Mouse (Mus musculus) kidney, adult 2 months (tissue): ENCODE measurements around the gene Nfia. TPM values are rescaled to one million over a fixed set of nuclear protein-coding genes. Genes with fewer than 3 reads are reported as not detected.

ENCODE experiments used
- DNase-seq: peaks from one replicate; pipeline ENCODE4 v3.0.0; 2021
- H3K27ac ChIP-seq: fragments of 200-500 bp; 2 replicates; pipeline ENCODE4 v1.5.1; 2012; ENCODE audit warnings: low read depth, low read length, control low read depth, inconsistent platforms; ENCODE audit not compliant: insufficient read depth
- H3K27me3 ChIP-seq: fragments of 200-500 bp; replicated peaks from 2 replicates; pipeline ENCODE4 v1.6.1; 2012; ENCODE audit warnings: mild to moderate bottlenecking, moderate library complexity, low read length, inconsistent platforms; ENCODE audit not compliant: control insufficient read depth, insufficient read depth
- H3K36me3 ChIP-seq: fragments of 200-500 bp; 2 replicates; pipeline ENCODE4 v1.6.1; 2012; ENCODE audit warnings: mild to moderate bottlenecking, moderate library complexity, low read length, inconsistent platforms; ENCODE audit not compliant: control insufficient read depth, insufficient read depth
- H3K4me1 ChIP-seq: fragments of 200-500 bp; 2 replicates; pipeline ENCODE4 v1.6.1; 2011; ENCODE audit warnings: low read length; ENCODE audit not compliant: control insufficient read depth, insufficient read depth
- H3K4me3 ChIP-seq: fragments of 200-500 bp; 2 replicates; pipeline ENCODE4 v1.5.1; 2011; ENCODE audit warnings: mild to moderate bottlenecking, low read depth, low read length, control low read depth; ENCODE audit not compliant: insufficient read depth
- CTCF ChIP-seq: fragments of 200-500 bp; conservative IDR thresholded peaks from 2 replicates; pipeline ENCODE4 v1.5.1; 2011; ENCODE audit warnings: low read depth, mild to moderate bottlenecking, control low read depth, low read length, moderate library complexity, mixed read lengths; ENCODE audit not compliant: insufficient read depth, insufficient read length
- POLR2A ChIP-seq: fragments of 200-500 bp; IDR thresholded peaks from one replicate; pipeline ENCODE4 v1.6.1; 2011; ENCODE audit warnings: low read depth, low read length, control low read depth
- WGBS: fragments of 180-500 bp; shearing (Covaris S2); methylation state at CpG from one replicate; pipeline ENCODE4 v1.1.7; 2018; 5-methylcytosine and 5-hydroxymethylcytosine counted together
- polyA plus RNA-seq: library from polyadenylated mRNA; depleted of rRNA; stranded (reverse); fragments of >200 nt; gene quantifications from 2 replicates; pipeline ENCODE4 v1.2.3, GENCODE M21; 2012

The Nfia gene
- polyA plus RNA-seq, 1 experiment: 46.5 TPM

DNA sequence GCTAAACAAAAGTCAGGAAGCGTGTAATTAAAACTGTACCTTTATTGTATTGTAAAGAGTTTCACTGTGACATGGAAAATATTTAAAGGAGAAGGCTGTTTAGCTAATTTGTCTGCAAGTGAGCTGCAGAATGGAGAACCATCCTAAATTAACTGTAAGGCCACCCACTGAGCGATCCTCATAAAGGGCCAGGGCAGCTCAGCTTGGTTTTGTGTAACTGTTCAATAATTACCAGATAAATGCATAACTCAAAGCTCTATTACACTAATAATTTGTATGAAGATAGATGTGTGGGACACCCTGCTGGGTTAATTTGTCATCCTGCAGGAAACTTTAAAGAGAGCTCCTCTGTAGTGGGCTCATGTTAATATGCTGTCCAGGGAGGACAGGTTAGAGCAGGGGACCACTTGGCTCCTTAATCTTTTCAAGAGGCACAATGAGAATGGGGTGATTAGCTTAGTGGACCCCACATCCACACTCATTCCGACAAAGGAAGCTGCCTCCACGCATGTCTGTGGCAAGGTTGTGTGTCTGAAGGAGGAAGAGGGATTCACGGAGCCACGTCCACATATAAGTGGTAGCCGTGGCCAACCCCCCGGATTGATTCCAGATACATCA lies 277.6 kb downstream of the Nfia start:
- no peak for DNase-seq
- H3K4me1 ChIP-seq: no peaks in the 10 kb centered on the region
- H3K4me3 ChIP-seq: no peak overlapping the region
- H3K27me3 ChIP-seq: no peaks in the 10 kb centered on the region
- TF ChIP-seq CTCF: no peak
- TF ChIP-seq POLR2A: no peak
- H3K27ac ChIP-seq: no peak overlapping the region
- WGBS: 82% methylated on average over 8 of the region's 8 CpGs
- no peaks in the 10 kb centered on the region; the same call in 1 of the 2 replicates for H3K36me3 ChIP-seq

DNA sequence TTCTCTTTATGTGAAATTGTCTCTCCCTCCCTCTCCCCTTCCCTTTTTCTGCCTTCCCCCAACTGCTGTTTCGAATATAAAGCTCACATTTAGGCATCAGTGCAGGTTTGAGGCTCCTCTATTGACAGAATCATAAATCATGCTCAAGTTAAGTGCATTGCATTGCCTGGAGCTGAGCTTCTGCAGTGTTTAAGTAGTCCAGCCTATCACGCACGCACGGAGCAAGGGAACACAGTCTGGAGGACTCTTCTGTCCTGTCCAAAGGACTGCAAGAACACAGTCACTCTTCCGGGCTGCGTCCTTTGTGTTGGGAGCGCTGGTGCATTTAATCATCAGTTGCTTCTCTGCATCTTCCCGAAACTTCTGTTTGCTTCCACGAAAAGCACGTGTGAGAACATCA lies 278.2 kb downstream of the Nfia start:
- Histone ChIP-seq H3K27me3 (no peaks in the 10 kb centered on the region), H3K4me3 (no peak overlapping the region), H3K27ac (no peak overlapping the region), H3K36me3 (no peaks in the 10 kb centered on the region; the same call in 1 of the 2 replicates), H3K4me1 (no peaks in the 10 kb centered on the region)
- TF ChIP-seq POLR2A (no peak), CTCF (no peak)
- no peak for DNase-seq
- 76% methylated on average over 10 of the region's 10 CpGs for WGBS

DNA sequence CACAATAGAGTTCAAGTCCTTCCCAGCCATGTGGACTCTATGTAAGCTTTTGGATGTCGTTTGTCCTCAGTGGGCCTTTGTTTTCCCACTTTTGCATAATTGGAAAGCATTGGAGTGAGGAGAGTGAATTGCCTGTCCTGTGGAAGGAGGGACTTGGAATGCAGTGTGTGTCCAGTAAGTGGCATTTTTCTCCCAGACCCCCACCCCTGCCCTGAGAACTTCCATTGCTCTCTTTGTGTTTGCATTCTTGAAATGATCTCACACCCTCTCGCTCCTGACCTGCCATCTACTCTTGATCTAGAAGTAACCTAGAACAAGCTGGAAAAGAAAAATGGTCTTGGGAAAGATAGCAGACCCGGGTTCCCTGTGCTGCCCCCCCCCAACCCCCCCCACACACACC lies 278.8 kb downstream of the Nfia start:
- H3K4me3 ChIP-seq: no peak overlapping the region
- H3K27me3 ChIP-seq: no peaks in the 10 kb centered on the region
- H3K4me1 ChIP-seq: no peaks in the 10 kb centered on the region
- H3K36me3 ChIP-seq: no peaks in the 10 kb centered on the region; the same call in 1 of the 2 replicates
- 73% methylated on average over 3 of the region's 3 CpGs for WGBS
- DNase-seq: no peak
- H3K27ac ChIP-seq: no peak overlapping the region
- TF ChIP-seq CTCF (no peak), POLR2A (no peak)

DNA sequence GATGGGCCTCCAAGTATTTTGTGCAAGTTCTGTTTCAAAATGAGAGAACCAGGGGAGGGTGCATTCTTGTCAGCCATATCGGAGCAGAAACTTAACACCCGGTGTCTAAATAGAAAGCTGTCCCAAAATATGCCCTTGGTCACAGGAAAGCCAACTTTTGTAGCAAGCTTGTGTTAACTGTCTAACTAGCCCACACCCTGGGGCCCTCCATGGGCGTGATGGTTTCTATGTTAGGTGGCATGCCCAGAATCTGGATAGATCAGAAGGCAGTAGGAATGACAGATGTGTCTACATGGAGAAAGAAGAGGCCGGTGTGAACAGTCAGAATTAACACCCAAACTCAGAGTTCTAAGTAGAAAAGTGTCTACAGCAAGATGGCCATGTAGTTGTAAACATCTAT lies 282.5 kb downstream of the Nfia start:
- Histone ChIP-seq H3K36me3 (no peaks in the 10 kb centered on the region), H3K4me3 (no peak overlapping the region), H3K27me3 (no peaks in the 10 kb centered on the region), H3K27ac (no peak overlapping the region), H3K4me1 (no peaks in the 10 kb centered on the region)
- DNase-seq: no peak
- TF ChIP-seq POLR2A: no peak
- TF ChIP-seq CTCF: no peak
- 83% methylated on average over 4 of the region's 4 CpGs for WGBS

DNA sequence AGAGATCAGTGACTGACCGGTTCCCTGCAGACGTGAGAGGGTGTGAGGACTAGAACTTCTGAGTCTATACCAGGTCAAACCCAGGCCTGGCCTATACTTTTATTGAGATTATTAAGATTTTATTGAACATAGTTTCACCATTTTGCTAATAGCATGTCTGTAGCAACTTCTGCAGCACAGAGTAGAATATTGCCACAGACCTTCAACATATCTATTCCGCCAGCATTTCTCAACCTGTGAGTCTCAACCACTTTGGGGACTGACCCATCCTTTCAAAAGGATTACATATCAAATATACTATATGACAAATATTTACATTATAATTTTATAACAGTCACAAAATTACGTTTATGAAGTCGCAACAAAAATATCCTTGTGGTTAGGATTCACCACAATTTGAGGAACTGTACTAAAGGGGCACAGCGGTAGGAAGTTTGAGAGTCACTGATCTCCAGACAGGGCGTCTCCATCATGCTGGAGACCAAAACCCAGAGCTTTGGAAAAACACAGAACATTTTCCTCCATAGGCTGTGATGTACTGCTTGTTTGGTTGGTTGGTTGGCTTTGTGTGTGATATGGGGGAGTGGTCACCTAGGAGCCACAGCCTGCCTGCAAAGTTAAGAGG lies 284.0 kb downstream of the Nfia start:
- Histone ChIP-seq H3K4me1 (no peaks in the 10 kb centered on the region), H3K36me3 (no peaks in the 10 kb centered on the region), H3K27me3 (no peaks in the 10 kb centered on the region), H3K27ac (no peak overlapping the region), H3K4me3 (no peak overlapping the region)
- DNase-seq: no peak
- WGBS: 92% methylated on average over 7 of the region's 7 CpGs
- no peak for TF ChIP-seq POLR2A
- no peak for TF ChIP-seq CTCF

DNA sequence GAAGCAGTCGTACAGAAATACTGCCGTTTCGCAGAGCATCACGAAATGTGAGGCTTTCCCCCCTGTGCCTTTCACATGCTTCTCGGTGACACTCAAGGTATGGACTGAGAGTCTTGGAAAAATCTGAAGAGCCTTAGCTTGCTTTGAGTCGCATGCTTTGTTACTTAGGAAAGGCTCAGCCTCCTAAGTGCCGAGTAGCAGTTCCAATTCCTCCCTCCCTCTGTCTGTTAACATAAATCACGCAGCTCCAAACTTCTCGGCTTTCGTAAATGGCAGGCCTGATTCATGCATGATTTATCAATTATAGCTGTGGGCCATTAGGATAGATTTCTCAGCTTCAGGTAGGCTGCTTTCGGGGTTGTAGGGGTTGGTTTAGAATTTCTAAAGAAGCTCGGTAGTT lies 284.7 kb downstream of the Nfia start:
- no peaks in the 10 kb centered on the region for H3K36me3 ChIP-seq
- DNase-seq: no peak
- no peak overlapping the region for H3K27ac ChIP-seq
- H3K27me3 ChIP-seq: no peaks in the 10 kb centered on the region
- WGBS: 61% methylated on average over 12 of the region's 12 CpGs
- no peak for TF ChIP-seq POLR2A
- H3K4me1 ChIP-seq: no peaks in the 10 kb centered on the region
- no peak overlapping the region for H3K4me3 ChIP-seq

DNA sequence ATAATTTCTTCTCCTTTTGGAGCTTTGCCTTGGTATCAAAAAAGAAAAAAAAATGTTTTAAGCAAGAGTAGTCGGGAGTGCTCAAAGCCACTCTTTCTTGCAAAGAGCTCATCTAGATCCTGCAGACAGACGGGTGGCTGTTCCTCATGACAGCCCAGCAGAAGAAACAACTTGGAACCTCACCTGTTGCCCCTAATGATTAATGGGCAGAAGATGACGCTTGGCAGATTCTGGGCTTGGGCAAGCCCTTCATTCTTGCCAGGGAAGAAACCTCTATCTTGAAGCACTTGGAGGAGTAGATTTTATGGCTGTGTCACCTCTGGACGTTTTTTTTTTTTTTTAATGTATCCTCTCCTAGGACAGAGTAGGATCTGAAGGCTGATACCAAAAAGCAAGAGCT lies 285.2 kb downstream of the Nfia start:
- WGBS: 33% methylated on average over 4 of the region's 4 CpGs
- Histone ChIP-seq H3K36me3 (no peaks in the 10 kb centered on the region), H3K27ac (no peak overlapping the region), H3K4me1 (no peaks in the 10 kb centered on the region), H3K4me3 (no peak overlapping the region), H3K27me3 (no peaks in the 10 kb centered on the region)
- DNase-seq: no peak
- TF ChIP-seq POLR2A (no peak), CTCF (no peak)

DNA sequence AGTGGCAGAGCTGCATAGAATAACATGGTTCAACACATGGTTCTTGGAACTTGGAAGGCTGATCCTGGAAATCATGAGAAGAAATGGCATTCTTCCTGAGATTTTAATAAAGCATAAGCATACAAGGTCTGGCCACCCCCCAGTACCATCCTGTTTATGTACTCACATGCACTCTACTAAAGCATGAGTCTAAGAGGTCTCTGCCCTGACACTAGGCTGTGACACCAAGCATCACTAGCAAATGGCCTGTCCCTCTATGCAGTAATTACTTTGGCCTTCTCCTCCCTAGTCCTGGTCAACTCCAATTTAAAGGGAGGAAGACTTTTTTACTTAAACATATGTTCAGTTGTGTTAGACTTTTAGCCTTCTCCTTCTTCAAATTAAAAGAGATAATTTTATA lies 285.6 kb downstream of the Nfia start:
- H3K36me3 ChIP-seq: no peaks in the 10 kb centered on the region
- H3K4me3 ChIP-seq: no peak overlapping the region
- H3K27me3 ChIP-seq: no peaks in the 10 kb centered on the region
- no peak overlapping the region for H3K27ac ChIP-seq
- H3K4me1 ChIP-seq: no peaks in the 10 kb centered on the region
- DNase-seq: no peak
- TF ChIP-seq CTCF (no peak), POLR2A (no peak)
